Mouse (Mus musculus): ENCODE results near the gene Simc1. TPM values are rescaled to one million over a fixed set of nuclear protein-coding genes. Genes with fewer than 3 reads are reported as not detected.

The Simc1 gene
- total RNA-seq, 2 experiments from 2014 or later = 2.6 to 3.6 TPM

DNA sequence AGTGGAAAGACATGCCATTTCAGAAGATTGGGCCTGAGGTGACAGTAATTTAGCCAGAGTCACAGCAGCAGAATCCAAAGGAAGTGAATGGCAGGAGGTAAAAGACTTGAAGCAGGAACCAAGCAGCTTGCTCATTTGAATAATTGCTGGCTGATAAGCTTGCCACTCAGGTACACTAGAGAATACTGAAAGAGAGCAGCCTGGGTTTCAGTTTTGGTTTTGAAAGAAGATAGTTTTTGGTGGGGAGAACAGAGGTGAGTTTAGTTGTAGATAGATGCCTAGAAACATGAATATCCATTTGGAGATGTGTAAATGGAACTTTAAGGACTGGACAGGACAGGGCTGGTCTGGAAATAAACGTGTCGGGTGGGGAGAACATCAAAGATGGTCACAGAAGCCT, 2.2 kb upstream of the Simc1 start:
- no peak for TF ChIP-seq CTCF (IDR thresholded peaks at IDR 0.05)
- Histone ChIP-seq H3K27ac (no peak overlapping the region), H3K4me3 (no peak overlapping the region)
- no peak for DNase-seq
- intact Hi-C loops (cut with DNase I) = loop anchor here (5.0 kb wide), 1 partner anchor 34 kb away; the partner anchor contains the start of gene Thoc3

DNA sequence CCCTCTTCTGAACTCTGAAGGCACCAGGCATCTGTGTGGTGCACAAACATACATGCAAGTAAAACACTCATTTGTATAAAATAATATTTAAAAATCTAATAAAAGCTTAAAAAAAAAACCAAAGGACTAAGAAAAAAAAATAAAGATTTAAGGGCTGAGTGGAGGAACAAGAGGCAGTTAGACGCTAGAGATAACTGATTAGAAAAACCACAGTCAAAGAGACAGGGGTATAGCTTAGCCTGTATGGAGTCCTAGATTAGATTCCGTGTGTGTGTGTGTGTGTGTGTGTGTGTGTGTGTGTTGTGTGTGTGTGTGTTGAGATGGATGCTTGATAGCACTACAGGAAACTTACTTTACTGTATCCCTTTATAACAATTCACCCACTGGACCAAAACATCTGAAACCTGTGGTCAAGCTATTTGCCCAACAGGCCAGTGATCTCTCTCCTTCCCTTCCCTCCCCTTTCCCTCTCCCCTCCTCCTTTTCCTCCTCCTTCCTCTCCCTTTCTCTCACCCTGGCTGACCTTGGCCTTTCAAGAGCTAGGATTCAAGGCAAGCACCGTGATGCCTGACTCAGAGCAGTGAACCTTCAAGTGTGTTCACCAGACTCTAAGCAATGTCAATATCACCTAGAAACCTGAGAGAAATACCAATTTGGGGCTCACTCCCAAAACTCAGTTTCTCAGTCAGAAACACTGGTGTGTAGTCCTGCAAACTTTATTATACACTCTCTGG, 1.5 kb upstream of the Simc1 start:
- no peak overlapping the region for H3K27ac ChIP-seq
- intact Hi-C loops (cut with DNase I) = loop anchor here (5.0 kb wide), 1 partner anchor 35 kb away; the partner anchor contains the start of gene Thoc3
- H3K4me3 ChIP-seq = no peak overlapping the region
- TF ChIP-seq CTCF (IDR thresholded peaks at IDR 0.05) = no peak
- no peak for DNase-seq

DNA sequence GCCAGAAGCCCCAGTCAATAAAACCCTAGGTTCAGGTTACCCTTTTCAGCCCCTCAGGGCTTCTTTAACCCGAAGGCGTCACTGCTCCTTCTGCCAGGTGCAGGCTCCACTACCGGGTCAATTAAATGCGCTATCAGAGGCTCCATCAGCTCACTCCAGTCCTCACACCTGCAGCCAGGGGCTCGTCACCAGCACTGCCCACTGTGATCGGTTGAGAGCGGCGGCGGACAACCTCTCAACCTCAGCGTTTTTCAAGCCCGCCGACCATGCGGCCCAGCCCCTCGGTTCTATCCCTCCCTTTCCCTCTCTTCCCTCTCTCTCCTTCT, 338 bp upstream of the Simc1 start:
- intact Hi-C loops (cut with DNase I) = loop anchor here (5.0 kb wide), 1 partner anchor 36 kb away; the partner anchor contains the start of gene Thoc3
- H3K4me3 ChIP-seq = peak overlapping the region; percentile 77
- no peak for TF ChIP-seq CTCF (IDR thresholded peaks at IDR 0.05)
- DNase-seq = no peak
- H3K27ac ChIP-seq = peak overlapping the region; percentile 91

DNA sequence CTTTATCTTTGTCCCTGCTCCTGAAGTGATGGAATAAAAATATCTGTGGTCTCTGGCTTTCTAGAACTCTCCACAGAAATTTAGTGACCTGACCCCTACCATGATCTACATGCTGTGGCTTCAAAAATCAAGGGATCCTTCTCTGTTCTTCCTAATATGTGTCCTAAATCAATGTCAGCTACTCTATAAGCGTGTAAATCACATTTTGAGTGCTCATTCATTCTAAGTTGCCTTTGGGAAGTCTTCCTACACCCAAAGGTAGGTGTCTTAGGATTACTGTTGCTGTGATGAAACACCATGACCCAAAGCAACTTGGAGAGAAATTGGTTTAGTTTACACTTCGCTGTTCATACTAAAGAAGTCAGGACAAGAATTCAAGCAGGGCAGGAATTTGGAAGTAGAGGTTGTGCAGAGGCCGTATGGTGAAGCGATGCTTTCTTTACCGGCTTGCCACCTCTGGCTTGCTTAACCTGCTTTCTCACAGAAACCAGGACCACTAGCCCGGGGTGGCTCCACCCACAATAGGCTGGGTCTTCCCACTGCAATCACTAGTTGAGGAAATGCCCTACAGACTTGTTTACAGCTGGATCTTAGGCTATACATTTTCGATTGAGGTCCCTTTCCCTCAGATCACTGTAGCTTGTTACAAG, 1.2 kb downstream of the Simc1 start:
- Histone ChIP-seq H3K27ac (peak overlapping the region; percentile 91), H3K4me3 (peak overlapping the region; percentile 77)
- DNase-seq = no peak
- no peak for TF ChIP-seq CTCF (IDR thresholded peaks at IDR 0.05)
- intact Hi-C loops (cut with DNase I) = loop anchor here (5.0 kb wide), 1 partner anchor 37 kb away; the partner anchor contains the start of gene Thoc3

DNA sequence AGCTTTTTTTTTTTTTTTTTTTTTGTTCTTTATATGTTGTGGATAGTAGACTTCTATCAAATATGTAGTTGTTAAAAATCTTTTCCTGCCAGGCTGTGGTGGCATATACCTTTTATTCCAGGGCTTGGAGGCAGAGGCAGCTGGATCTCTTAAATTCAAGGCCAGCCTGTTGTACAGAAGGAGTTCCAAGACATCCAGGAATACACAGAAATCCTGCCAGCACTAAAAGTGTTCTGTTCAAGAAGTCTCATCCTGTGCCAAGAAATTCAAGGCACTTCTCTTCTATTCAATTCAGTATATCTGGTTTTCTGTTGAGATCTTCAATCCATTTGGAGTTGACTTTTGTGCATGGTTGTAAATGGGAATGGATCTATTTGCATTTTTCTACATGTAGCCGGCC, 2.3 kb downstream of the Simc1 start:
- no peak for TF ChIP-seq CTCF (IDR thresholded peaks at IDR 0.05)
- H3K4me3 ChIP-seq = no peak overlapping the region
- no peak overlapping the region for H3K27ac ChIP-seq
- intact Hi-C loops (cut with DNase I) = no loop called here
- no peak for DNase-seq

DNA sequence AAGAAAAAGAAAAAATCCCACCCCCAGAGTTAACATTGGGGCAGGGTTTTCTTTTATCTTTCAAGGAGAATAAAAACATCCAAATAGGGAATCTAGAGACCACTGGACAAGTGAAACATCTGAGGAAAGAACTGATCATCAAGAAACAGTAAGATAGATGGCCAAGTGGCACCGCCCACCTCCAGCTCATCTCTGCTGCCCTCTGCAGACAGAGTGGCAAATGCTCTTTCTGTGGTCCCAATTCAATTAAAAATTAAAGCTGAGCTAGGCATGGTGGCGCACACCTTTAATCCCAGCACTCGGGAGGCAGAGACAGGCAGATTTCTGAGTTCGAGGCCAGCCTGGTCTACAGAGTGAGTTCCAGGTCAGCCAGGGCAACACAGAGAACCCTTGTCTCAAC, 16.6 kb downstream of the Simc1 start:
- H3K4me3 ChIP-seq = no peak overlapping the region
- H3K27ac ChIP-seq = no peak overlapping the region
- no peak for DNase-seq
- intact Hi-C loops (cut with DNase I) = no loop called here
- TF ChIP-seq CTCF (IDR thresholded peaks at IDR 0.05) = peak; percentile 41

DNA sequence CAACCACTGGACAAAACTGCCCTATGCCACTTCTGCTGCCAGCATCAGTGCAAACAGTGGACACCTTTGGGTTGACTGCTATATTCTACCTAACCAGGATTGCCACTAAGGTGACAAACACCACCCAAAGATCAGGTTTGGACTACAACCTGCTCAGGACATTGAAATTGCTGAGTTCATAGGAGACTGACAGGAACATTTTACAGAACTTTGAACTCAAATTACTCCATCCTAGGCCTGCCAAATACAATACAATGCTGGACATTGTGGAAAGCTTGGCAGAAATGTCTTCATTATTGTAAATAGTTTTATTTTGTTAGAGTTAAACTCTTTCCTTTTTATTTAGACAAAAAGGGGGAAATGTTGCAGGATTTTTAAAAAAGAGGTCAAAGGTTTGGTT, 17.6 kb downstream of the Simc1 start:
- no peak for TF ChIP-seq CTCF (IDR thresholded peaks at IDR 0.05)
- Histone ChIP-seq H3K27ac (no peak overlapping the region), H3K4me3 (no peak overlapping the region)
- intact Hi-C loops (cut with DNase I) = no loop called here
- no peak for DNase-seq

DNA sequence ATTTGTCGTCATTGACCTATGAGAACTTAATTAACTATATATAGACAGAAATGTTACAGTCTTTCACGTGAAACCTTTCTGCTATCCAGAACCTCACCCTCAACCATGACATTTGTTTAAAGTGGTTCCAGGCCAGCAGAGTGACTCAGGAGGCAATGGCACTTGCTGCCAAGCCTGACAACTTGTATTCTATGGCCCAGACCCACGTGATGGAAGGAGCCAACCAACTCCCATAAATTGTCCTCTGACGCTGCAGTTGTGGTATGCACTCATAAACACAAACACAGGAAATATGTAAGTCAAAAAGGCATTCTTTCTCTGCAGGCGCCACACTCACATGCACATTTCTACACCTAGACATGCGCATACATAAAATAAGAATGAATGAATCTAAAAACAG, 23.6 kb downstream of the Simc1 start:
- intact Hi-C loops (cut with DNase I) = no loop called here
- Histone ChIP-seq H3K27ac (no peak overlapping the region), H3K4me3 (no peak overlapping the region)
- TF ChIP-seq CTCF (IDR thresholded peaks at IDR 0.05) = no peak
- no peak for DNase-seq

DNA sequence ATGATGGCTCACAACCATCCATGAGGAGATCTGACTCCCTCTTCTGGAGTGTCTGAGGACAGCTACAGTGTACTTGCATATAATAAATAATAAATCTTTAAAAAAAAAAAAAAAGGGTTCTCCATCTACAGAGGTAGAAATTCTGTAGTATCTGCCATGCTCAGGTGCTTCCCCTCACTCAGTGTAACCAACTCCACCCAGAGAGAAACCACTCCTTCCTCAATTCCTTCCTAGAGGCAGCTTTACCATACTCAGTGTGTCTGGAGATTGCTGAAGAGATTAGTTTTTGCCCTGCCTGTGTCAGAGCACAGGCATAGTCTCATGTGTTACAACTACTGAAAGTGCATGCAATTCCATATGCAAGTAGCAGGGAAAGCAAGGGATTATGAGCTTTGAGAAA, 28.6 kb downstream of the Simc1 start:
- no peak overlapping the region for H3K27ac ChIP-seq
- TF ChIP-seq CTCF (IDR thresholded peaks at IDR 0.05) = no peak
- H3K4me3 ChIP-seq = no peak overlapping the region
- intact Hi-C loops (cut with DNase I) = no loop called here
- no peak for DNase-seq

DNA sequence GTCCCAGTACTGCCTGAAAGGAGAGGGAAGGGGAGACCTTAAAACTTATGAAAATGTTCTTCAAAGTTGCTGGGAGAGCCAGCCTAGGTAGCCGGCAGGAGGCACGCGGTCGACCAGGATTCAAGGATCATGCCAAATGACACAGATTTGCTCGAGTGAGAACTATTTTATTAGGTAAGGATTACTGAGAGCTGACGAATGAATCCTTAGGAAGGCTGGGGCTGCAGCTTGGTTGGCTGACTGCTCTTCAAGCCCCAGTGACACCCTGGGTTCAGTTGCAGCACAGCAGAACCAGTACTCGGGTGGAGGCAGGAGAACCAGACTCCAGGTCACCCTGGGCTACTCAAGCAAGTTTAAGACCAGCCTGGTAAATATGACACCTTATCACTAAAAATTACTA, 44.5 kb downstream of the Simc1 start:
- intact Hi-C loops (cut with DNase I) = no loop called here
- Histone ChIP-seq H3K27ac (no peak overlapping the region), H3K4me3 (no peak overlapping the region)
- DNase-seq = no peak
- no peak for TF ChIP-seq CTCF (IDR thresholded peaks at IDR 0.05)

DNA sequence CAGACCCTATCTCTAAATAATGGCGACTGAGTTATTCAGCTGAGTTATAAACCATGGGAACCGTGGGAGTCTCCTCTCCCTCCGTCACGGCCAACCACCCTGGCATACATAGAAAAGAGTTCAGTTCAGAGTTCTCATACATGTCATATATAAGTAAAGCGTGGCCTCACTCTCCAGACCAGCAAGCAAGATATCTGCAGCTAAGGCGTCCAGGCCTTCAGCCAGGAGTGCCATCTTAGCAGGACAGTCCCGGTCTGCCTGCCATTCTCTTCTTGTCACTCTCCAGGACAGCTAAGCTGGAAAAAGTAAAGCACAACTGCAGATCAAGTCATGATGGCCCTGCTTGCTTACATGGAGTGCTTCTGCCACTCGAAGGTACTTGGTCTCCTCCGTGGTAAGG, 52.6 kb downstream of the Simc1 start:
- TF ChIP-seq CTCF (IDR thresholded peaks at IDR 0.05) = no peak
- H3K4me3 ChIP-seq = peak overlapping the region; percentile 33; the same call in 1 of the 2 replicates
- intact Hi-C loops (cut with DNase I) = no loop called here
- peak overlapping the region; percentile 91 for H3K27ac ChIP-seq
- peak; percentile 34 for DNase-seq

DNA sequence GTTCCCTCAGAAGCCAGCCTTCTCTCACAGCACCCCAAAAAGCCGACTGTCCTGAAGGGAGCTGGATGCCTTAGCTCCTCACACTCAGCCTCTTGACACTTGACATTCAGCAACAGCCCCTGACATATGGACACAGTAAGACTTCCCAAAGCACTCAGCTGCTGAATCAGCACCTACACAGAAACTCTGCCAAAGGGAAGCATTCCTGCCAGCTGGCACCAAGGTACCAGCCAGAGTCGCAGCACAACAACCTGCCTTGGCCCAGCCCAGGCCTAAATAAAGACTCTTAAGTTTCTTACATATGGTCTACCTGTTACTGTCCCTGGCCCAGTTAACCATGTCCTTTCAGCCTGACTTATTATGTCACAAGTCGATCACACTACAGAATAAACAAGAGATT, 53.2 kb downstream of the Simc1 start:
- intact Hi-C loops (cut with DNase I) = no loop called here
- H3K27ac ChIP-seq = peak overlapping the region; percentile 91
- TF ChIP-seq CTCF (IDR thresholded peaks at IDR 0.05) = no peak
- DNase-seq = peak; percentile 89
- H3K4me3 ChIP-seq = peak overlapping the region; percentile 33; the same call in 1 of the 2 replicates

DNA sequence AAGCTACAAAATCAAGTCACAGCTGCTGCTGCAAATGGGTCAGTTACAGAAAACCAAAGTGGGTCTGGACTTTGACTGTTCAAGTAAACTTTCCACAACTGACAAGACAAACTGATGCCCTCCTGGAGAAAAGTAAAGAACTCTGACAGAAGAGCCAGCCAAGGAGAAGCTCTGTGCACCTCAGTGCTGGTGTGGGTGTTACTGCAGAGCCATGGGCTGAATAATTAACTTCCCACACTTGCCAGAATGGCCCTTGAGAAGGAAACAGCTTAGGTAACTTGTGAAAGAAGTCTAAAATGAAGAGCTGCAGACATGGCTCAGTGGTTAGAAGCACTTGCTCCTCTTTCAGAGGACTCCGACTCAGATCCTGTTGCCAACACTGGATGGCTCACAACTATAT, 54.1 kb downstream of the Simc1 start:
- no peak for DNase-seq
- H3K4me3 ChIP-seq = no peak overlapping the region
- H3K27ac ChIP-seq = peak overlapping the region; percentile 91
- no peak for TF ChIP-seq CTCF (IDR thresholded peaks at IDR 0.05)
- intact Hi-C loops (cut with DNase I) = no loop called here

All from gastrocnemius, adult 2 months (tissue).